8 mouse cellular contexts compared by ENCODE assay signal in genomic region chr11:51584431-51585248, GRCm38 (mm10). TPM values are rescaled to one million over a fixed set of nuclear protein-coding genes. Genes with fewer than 3 reads are reported as not detected.
DNase-seq lines count a peak whose midpoint lies in the region; ATAC-seq and TF ChIP-seq lines count a peak whose summit lies in the region.

Gene Phykpl (plus strand): TSS chr11:51584757.

- peak within 1 kb of the TSS; percentile 91 for H3K9ac ChIP-seq in embryonic facial prominence, embryonic 14.5 days (ENCODE audit: low read depth, low read length)
- H3K9ac ChIP-seq in heart, adult 2 months (ENCODE audit: low read depth, low read length), result peak within 1 kb of the TSS; percentile 91
- H3K9ac ChIP-seq in limb, embryonic 13.5 days, result peak within 1 kb of the TSS; percentile 83
- H3K9ac ChIP-seq in midbrain, embryonic 16.5 days (ENCODE audit: low read depth, low read length), result peak within 1 kb of the TSS; percentile 82

- H3K9me3 ChIP-seq in embryonic facial prominence, embryonic 14.5 days (ENCODE audit: control insufficient read depth, low read length), result no peaks in the 10 kb centered on the region
- H3K9me3 ChIP-seq in limb, embryonic 13.5 days, result 0 out of 2 replicates have a peak, but pooled peaks cover 4% of the 10 kb centered on the region
- no peaks in the 10 kb centered on the region for H3K9me3 ChIP-seq in midbrain, embryonic 16.5 days (replicated peaks; ENCODE audit: control insufficient read depth, low read length, poor library complexity, severe bottlenecking)

- peak; percentile 57 for TF ChIP-seq CTCF in heart, adult 2 months (IDR thresholded peaks at IDR 0.05)

- ATAC-seq in embryonic facial prominence, embryonic 14.5 days (ENCODE audit: low read depth), result peak; percentile 92
- peak; percentile 94 for ATAC-seq in limb, embryonic 13.5 days (ENCODE audit: low FRiP score, low read depth)
- peak; percentile 94 for ATAC-seq in midbrain, embryonic 16.5 days

- peak; percentile 85 for TF ChIP-seq EP300 in heart, adult 2 months (IDR thresholded peaks at IDR 0.05; ENCODE audit: insufficient read depth, low read depth, low read length)

- peak within 1 kb of the TSS; percentile 90 for H3K27ac ChIP-seq in embryonic facial prominence, embryonic 14.5 days (replicated peaks; ENCODE audit: low read depth, low read length)
- H3K27ac ChIP-seq in heart, adult 2 months, result peak within 1 kb of the TSS; percentile 99
- peak within 1 kb of the TSS; percentile 90 for H3K27ac ChIP-seq in limb, embryonic 13.5 days
- peak within 1 kb of the TSS; percentile 91 for H3K27ac ChIP-seq in midbrain, embryonic 16.5 days (ENCODE audit: low read length)

- TF ChIP-seq POLR2A in heart, adult 2 months (IDR thresholded peaks at IDR 0.05; ENCODE audit: insufficient read depth, low read depth, low read length), result peak; percentile 99

- H3K27me3 ChIP-seq in embryonic facial prominence, embryonic 14.5 days (replicated peaks; ENCODE audit: control insufficient read depth, insufficient read depth, low read length), result no peaks in the 10 kb centered on the region
- no peaks in the 10 kb centered on the region for H3K27me3 ChIP-seq in heart, adult 2 months (ENCODE audit: control insufficient read depth, insufficient read depth, low read length)
- H3K27me3 ChIP-seq in limb, embryonic 13.5 days, result no peaks in the 10 kb centered on the region
- H3K27me3 ChIP-seq in midbrain, embryonic 16.5 days (ENCODE audit: control insufficient read depth, insufficient read depth, low read depth, low read length), result no peaks in the 10 kb centered on the region

- intact Hi-C loops in heart, adult 2 months (cut with DNase I), result loop anchor here (2.0 kb wide), 1 partner anchor 22 kb away; the partner anchor contains the start of gene Hnrnpab

- peak within 1 kb of the TSS; percentile 63 for H3K4me3 ChIP-seq in embryonic facial prominence, embryonic 14.5 days (ENCODE audit: low read depth, low read length)
- peak within 1 kb of the TSS; percentile 76 for H3K4me3 ChIP-seq in heart, adult 2 months
- H3K4me3 ChIP-seq in limb, embryonic 13.5 days, result peak within 1 kb of the TSS; percentile 65
- H3K4me3 ChIP-seq in midbrain, embryonic 16.5 days (ENCODE audit: low read depth, low read length), result peak within 1 kb of the TSS; percentile 71

- no peaks in the 10 kb centered on the region; the same call in 1 of the 2 replicates for H3K79me2 ChIP-seq in heart, adult 2 months (replicated peaks; ENCODE audit: control insufficient read depth, insufficient read depth, low read length)

- peaks cover 12% of the 10 kb centered on the region for H3K4me1 ChIP-seq in embryonic facial prominence, embryonic 14.5 days (ENCODE audit: control insufficient read depth, insufficient read depth, low read length)
- peaks cover 9% of the 10 kb centered on the region for H3K4me1 ChIP-seq in heart, adult 2 months (ENCODE audit: control insufficient read depth, insufficient read depth, low read length)
- peaks cover 21% of the 10 kb centered on the region for H3K4me1 ChIP-seq in limb, embryonic 13.5 days
- peaks cover 16% of the 10 kb centered on the region for H3K4me1 ChIP-seq in midbrain, embryonic 16.5 days (ENCODE audit: control insufficient read depth, insufficient read depth, low read length)

- H3K36me3 ChIP-seq in embryonic facial prominence, embryonic 14.5 days (ENCODE audit: control insufficient read depth, insufficient read depth, low read length), result peaks cover 35% of the 10 kb centered on the region
- no peaks in the 10 kb centered on the region for H3K36me3 ChIP-seq in heart, adult 2 months (ENCODE audit: control insufficient read depth, insufficient read depth, low read length)
- peaks cover 39% of the 10 kb centered on the region for H3K36me3 ChIP-seq in limb, embryonic 13.5 days
- H3K36me3 ChIP-seq in midbrain, embryonic 16.5 days (ENCODE audit: control insufficient read depth, insufficient read depth, low read length), result peaks cover 16% of the 10 kb centered on the region

- under 1% methylated on average over 47 of the region's 59 CpGs for WGBS in embryonic facial prominence, embryonic 14.5 days
- WGBS in heart, adult 2 months, result under 1% methylated on average over 59 of the region's 59 CpGs
- WGBS in limb, embryonic 13.5 days, result under 1% methylated on average over 59 of the region's 59 CpGs
- WGBS in midbrain, embryonic 16.5 days, result under 1% methylated on average over 59 of the region's 59 CpGs

- peak; percentile 94 for DNase-seq in 3T3-L1 (ENCODE audit: low read depth, low spot score)
- peak; percentile 90 to 96 for DNase-seq in adrenal gland, postnatal 4 days (ENCODE audit: low spot score in 2 of 2)
- peak; percentile 98 for DNase-seq in embryonic facial prominence, embryonic 14.5 days (ENCODE audit: low spot score)
- DNase-seq in heart, adult 2 months, result peak; percentile 98 to 100
- DNase-seq in kidney, adult 8-10 months, result peak; percentile 98 to 99
- DNase-seq in spleen, postnatal 10 days (ENCODE audit: low spot score in 2 of 2), result peak; percentile 96 to 98

- peak within 1 kb of the TSS; percentile 79 for H3K4me2 ChIP-seq in embryonic facial prominence, embryonic 14.5 days (ENCODE audit: low read depth, low read length)
- H3K4me2 ChIP-seq in limb, embryonic 13.5 days (replicated peaks), result peak within 1 kb of the TSS; percentile 85
- H3K4me2 ChIP-seq in midbrain, embryonic 16.5 days (ENCODE audit: low read length), result peak within 1 kb of the TSS; percentile 92

RNA-seq across cellular contexts. Expression of gene Phykpl, which starts in this region (rescaled TPM):
- total RNA-seq in adrenal gland, postnatal 4 days (2021), result 10 to 100 TPM; 39.2 to 42.2 TPM
- polyA plus RNA-seq in embryonic facial prominence, embryonic 14.5 days (2014; fragmentation: Nextera tagmentation; extraction: Ambion mirVana), result 15.2 and 17.4 TPM in 2 replicates
- 1 to 10 TPM; 6.9 to 8.9 TPM for total RNA-seq in heart, adult 2 months (2021)
- 16.8 and 17.0 TPM in 2 replicates for polyA plus RNA-seq in heart, adult 2 months (2012; rRNA removed)
- 16.7 and 17.1 TPM in 2 replicates for polyA plus RNA-seq in limb, embryonic 13.5 days (2015; fragmentation: Nextera tagmentation; extraction: Ambion mirVana)
- 9.4 and 9.7 TPM in 2 replicates for polyA plus RNA-seq in midbrain, embryonic 16.5 days (2015; fragmentation: Nextera tagmentation; extraction: Ambion mirVana)

Comparison
In these comparisons a context has a peak if more than half of its experiments do, and no peak if none do; other contexts are left out.
1. Peak in every context shown above with its lines: DNase-seq, ATAC-seq, H3K4me3 ChIP-seq and H3K27ac ChIP-seq.
2. RNA of gene Phykpl (total RNA-seq): 39.2 to 42.2 TPM in adrenal gland, postnatal 4 days; 6.9 to 8.9 TPM in heart, adult 2 months; every median in the first group is over 4 times any median in the second.